In the genomic region with DNA sequence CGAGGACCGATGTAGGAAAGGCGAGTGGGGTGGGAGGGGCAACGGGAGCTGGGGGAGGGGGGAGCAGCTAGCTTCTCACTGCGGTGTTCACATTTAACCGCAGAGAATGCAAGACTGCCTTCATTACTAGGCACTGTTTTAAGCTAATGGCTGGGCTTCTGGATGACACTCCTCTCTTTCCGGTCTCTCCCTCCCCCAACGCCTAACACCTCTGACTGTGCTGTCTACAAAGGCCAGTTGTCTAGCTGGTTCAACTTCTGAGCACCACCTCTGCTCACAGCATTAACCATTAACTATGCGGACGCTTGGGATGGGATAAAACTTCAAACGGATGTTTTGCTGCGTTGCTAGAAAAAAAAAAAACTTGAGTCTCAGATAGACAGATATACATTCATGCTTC, we compare ENCODE assay signal across 14 mouse cellular contexts. TPM values are rescaled to one million over a fixed set of nuclear protein-coding genes. Genes with fewer than 3 reads are reported as not detected.
DNase-seq lines count a peak whose midpoint lies in the region; ATAC-seq and TF ChIP-seq lines count a peak whose summit lies in the region.
"Had no signal": no experiment of that assay in that cellular context is flagged by ENCODE, and none has a peak within 500 bp of the region (broad histone marks: within the 10 kb centered on the region; RNA-seq: fewer than 3 reads in every experiment).

No protein-coding gene starts in this region.

- intact Hi-C loops in gastrocnemius, postnatal 14 days (cut with DNase I; ENCODE audit: low total_unique reads) = no loop called here

- no peak overlapping the region for H3K27ac ChIP-seq in heart, embryonic 10.5 days
- H3K27ac ChIP-seq: hindbrain, embryonic 15.5 days; limb, embryonic 13.5 days had no signal

- H3K4me3 ChIP-seq in heart, embryonic 10.5 days = no peak overlapping the region
- peak overlapping the region; percentile 78 for H3K4me3 ChIP-seq in megakaryocyte, embryonic 14.5 days (replicated peaks)
- H3K4me3 ChIP-seq: hindbrain, embryonic 15.5 days; limb, embryonic 13.5 days had no signal

- ATAC-seq in Patski = peak; percentile 54

- CTCF ChIA-PET in Patski (lab: Charles Lee) = interaction anchor here (1.1 to 1.4 kb wide), 2 partner anchors 11 to 169 kb away, joined by 3 read pairs; no protein-coding TSS in a partner anchor

- no peak for TF ChIP-seq CTCF in Patski (IDR thresholded peaks at IDR 0.05)

- POLR2A ChIA-PET in Patski (lab: Charles Lee) = no interaction called here

- H3K36me3 ChIP-seq in heart, embryonic 10.5 days = no peaks in the 10 kb centered on the region
- no peaks in the 10 kb centered on the region for H3K36me3 ChIP-seq in megakaryocyte, embryonic 14.5 days (replicated peaks; ENCODE audit: low read length)
- H3K36me3 ChIP-seq: hindbrain, embryonic 15.5 days; limb, embryonic 13.5 days had no signal

- H3K27me3 ChIP-seq in heart, embryonic 10.5 days (ENCODE audit: insufficient read depth, poor library complexity, severe bottlenecking) = no peaks in the 10 kb centered on the region
- H3K27me3 ChIP-seq in Patski = no peaks in the 10 kb centered on the region
- H3K27me3 ChIP-seq in megakaryocyte, embryonic 14.5 days (replicated peaks) = peaks cover 3% of the 10 kb centered on the region

- peak; percentile 33 for DNase-seq in heart, adult 11 months
- DNase-seq in heart, embryonic 10.5 days (ENCODE audit: low spot score) = no peak
- DNase-seq in Patski (ENCODE audit: low read depth, low spot score) = peak; percentile 47
- peak; percentile 14 to 15 for DNase-seq in kidney, adult 8-10 months
- no peak for DNase-seq in right cerebral cortex, postnatal 25 days
- DNase-seq in gastrocnemius, postnatal 14 days = no peak
- no peak for DNase-seq in layer of hippocampus, adult 9-11 months
- DNase-seq: adrenal gland, adult 2 months; B cell, adult 2 months; cerebellum, adult 8-10 months had no signal

- in situ Hi-C loops in Patski (cut with MboI; ENCODE audit: low pct_unique_long_range_greater_than_20kb) = no loop called here

- 24% methylated on average over 12 of the region's 12 CpGs for WGBS in heart, embryonic 10.5 days

- peaks cover 34% of the 10 kb centered on the region for H3K4me1 ChIP-seq in heart, embryonic 10.5 days
- H3K4me1 ChIP-seq in megakaryocyte, embryonic 14.5 days = peaks cover 47% of the 10 kb centered on the region

- no peaks in the 10 kb centered on the region for H3K9me3 ChIP-seq in heart, embryonic 10.5 days
- H3K9me3 ChIP-seq in megakaryocyte, embryonic 14.5 days = peaks cover 10% of the 10 kb centered on the region
- H3K9me3 ChIP-seq: hindbrain, embryonic 15.5 days; limb, embryonic 13.5 days had no signal

RNA-seq across cellular contexts. Expression of a gene that starts 45.3 kb away (rescaled TPM):
- not detected in 2 replicates for polyA plus RNA-seq in heart, embryonic 10.5 days (2016; fragmentation: Nextera tagmentation; extraction: Ambion mirVana)
- not detected for polyA plus RNA-seq in Patski (2021)
- polyA plus RNA-seq in megakaryocyte, embryonic 14.5 days (2012; ENCODE audit: insufficient read depth, low replicate concordance) = not detected in 2 replicates
- not detected for total RNA-seq in gastrocnemius, postnatal 14 days (2021)
- total RNA-seq: adrenal gland, adult 2 months had no signal
- polyA plus RNA-seq: adrenal gland, adult 2 months; stomach, embryonic 14.5 days had no signal

Comparison
In these comparisons a context has a peak if more than half of its experiments do, and no peak if none do; other contexts are left out.
1. DNase-seq: peak in heart, adult 11 months (single experiment), Patski (single experiment) and kidney, adult 8-10 months (2 of 2); none in heart, embryonic 10.5 days (single experiment), right cerebral cortex, postnatal 25 days (single experiment), gastrocnemius, postnatal 14 days (single experiment) and layer of hippocampus, adult 9-11 months (single experiment).